Mouse (Mus musculus) CD4-positive, CD25-positive, alpha-beta regulatory T cell, adult 4 months (primary cell): Measurements from ENCODE around the gene 2010300C02Rik. TPM values are rescaled to one million over a fixed set of nuclear protein-coding genes. Genes with fewer than 3 reads are reported as not detected.

Experiments
- ATAC-seq: one replicate; pipeline ENCODE4 v1.8.0; 2017
- polyA plus RNA-seq, 2 experiments: library from polyadenylated mRNA; unstranded; fragments of 100-300 nt; shearing (Covaris generic); gene quantifications; one replicate each; pipeline ENCODE4 v1.2.1; 2017

Gene 2010300C02Rik
- polyA plus RNA-seq, 2 experiments from 2014 or later = 0.42 to 0.79 TPM

DNA sequence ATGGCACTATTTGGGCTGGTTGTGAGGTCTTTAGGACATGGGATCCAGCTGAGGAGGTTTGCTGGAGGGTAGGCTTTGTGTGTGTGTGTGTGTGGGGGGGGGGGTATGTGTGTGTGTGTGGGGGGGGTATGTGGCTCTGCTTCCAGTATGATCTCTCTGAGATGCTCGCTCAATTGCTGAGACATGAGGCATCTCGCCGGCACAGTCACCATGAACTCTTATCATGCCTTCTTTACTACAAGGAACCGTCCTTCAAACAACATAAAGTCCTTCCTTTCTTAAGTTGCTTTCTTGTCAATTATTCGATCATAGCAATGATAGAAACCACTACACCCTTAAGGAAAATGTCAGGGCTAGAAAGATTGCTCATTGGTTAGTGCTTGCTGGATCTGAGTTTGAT, 8.8 kb downstream of the 2010300C02Rik start:
- ATAC-seq = no peak

DNA sequence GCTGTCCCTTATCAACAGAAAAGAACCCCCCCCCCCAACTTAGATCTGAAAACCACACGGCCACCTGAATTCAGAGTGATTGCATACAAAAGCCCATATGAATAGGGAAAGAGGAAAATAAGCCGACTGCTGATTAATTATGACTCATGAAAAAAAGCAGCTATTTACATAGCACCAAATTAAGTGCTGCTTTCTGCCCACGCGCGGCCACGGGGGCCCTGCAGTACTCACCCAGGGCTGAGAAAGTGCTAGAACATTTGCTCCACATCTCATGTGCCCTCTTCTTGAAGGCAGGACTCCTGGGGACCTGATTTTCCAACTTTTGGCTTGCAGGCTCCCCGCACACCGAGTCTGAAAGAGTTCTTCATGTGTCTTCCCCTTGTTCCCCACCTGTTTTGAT, 10.1 kb downstream of the 2010300C02Rik start:
- ATAC-seq = no peak

DNA sequence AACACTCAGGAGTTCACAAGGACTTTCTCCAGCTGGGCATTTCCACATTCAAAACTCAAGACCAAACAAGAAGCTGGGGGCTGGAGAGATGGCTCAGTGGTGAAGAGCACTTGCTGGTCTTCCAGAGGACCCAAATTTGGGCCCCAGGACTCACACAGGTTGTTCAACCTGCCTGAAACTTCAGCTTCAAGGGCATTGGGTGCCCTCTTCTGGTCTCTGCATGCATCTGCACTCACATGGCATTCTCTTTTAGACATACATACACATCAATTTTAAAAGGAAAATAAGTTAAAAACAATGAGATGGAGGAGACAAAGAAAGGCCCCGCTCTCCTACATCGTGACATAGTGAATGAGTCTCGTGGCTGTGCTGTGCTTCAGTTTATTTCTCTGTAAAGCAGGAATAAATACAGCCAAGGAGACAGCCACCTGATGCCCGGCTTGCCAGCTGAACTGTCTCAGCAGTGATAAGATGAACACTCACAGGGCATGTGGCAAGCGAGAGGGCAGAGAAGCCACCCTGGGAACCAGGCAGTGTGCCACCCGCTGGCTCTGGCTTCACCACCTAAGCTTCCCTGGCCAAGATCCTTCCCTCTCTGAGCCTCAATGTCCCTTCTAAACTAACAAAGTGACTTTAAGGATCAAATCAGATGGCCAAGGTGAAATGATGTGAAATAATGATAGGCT, 11.5 kb downstream of the 2010300C02Rik start:
- no peak for ATAC-seq

DNA sequence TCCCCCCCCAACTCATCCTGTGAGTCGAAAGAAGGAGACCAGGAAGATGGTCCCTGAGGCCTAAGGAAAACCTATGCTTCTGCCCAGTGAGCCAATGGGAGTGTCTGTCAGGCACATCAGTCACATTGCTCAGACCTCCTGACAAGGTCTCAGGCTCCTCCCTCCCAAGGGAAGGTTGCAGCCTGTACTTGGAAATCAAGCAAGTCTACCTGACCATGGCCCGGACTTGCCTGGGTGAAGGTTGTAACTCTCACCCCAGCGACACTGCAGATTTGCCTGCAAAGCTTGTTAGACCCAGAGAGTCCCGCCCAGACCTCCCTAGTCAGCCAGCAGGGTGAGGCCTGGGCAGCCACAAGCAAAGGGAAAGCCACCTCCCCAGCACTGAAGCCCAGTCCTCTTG, 17.6 kb downstream of the 2010300C02Rik start:
- ATAC-seq = no peak

DNA sequence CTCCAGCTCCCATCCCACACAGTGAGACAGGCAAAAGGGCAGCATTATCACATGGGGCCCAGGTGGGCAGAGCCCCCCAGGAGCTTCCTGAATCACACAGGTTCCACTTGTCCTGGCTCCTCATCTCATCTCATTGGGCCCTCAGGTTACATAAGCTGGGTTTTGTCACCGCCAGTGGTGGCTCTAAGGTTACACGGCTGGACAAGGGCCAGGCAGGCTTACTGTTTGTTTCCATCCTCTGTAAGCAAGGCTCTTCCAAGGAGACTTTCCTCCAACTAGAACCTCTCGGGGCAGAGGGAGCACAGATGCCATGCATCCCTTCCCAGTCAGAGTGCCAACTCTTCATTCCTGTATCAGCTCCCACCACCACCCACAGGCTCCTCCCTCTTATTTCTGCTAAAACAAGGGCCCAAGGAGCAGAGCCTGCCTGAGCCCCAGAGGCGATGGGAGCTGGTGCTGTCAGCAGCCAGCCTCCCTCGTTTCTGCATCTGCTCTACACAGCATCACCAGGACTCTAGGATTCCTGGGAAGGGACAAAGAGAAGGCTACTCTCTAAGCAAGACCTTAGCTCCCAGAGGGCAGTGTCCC, 20.9 kb downstream of the 2010300C02Rik start:
- ATAC-seq = no peak

DNA sequence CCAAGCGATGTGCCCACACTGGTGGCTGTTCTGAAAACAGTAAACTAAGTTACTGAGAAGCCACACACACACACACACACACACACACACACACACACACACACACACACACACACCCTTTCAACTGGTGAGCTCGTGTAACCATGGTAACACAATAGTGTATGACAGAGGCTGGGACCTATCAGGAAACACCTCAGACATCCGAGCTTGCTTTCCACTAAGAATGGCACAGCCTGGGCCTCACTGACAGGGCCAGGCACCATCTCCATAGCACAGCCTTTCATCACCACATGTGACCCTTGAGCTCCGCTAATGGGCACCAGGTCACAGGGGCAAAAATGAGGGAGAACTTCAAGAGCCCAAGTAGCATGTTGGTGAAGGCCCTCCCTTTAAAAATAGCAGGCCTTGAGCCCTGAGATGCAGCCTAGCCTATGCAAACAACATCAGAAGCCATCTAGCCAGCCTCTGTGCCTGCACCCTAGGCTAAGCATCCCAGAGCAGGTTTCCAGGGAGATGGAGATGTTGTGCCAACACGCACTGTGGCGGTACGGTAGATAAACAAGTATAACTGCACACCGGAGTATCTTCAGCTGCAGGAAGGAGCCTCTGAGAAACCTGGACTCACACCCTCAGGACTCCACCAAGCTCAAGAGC, 21.6 kb downstream of the 2010300C02Rik start:
- ATAC-seq = no peak

DNA sequence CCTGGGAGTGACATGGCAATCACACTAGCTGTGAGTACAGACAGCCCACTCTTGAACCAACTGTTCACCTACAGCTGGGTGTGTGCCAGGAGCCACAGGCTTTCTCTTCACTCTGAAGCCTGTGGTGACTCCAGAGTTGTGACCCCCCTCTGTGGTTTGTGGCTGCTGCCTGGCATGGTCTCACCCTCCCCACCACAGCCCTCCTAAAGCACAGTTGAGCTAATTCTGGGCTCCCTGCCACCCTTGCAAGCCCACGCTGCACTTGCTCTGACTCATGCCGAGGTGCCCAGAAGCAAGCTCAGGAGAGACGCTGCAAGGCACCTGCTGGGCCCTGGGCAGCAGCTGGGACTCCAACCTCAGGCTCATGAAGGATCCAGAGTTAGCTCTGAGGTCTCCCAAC, 23.0 kb downstream of the 2010300C02Rik start:
- ATAC-seq = no peak

DNA sequence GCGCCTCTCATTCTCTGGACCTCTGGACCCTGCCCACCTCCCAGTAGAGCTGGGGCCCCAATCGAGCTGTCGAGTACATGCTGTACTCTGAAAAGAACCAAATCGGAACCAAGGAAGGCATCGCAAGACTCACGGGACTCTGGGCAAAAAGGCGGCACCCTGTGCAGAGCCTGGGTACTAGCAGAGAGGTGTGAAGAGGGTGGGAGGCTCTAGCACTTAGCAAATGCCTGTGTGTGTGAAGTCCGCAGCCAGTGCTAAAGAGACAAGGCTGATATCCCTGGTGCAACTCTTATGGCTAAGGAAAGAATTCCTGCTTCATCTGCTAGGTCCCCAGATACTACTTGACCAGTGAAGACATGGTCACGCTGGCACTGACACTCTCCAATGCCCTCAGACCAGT, 24.2 kb downstream of the 2010300C02Rik start:
- no peak for ATAC-seq

DNA sequence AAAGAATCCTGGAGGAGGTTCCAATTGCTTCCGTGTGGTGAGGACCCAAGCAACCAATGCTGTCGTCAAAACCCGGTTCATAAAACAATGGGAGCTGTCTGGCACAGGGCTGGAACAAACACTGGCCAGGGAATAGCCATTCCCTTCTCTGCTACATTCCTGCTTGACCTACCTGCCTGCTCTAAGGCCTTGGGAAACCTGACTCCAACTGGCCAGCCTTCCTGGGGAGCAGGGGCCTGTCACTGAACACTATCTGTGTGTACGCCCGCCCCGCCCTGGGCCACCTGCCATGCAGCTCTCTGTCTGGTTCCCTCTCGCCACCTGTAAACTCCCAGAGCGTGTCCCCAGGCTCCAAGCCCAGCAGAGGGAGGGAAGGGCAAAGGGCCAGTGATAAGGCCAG, 25.5 kb downstream of the 2010300C02Rik start:
- no peak for ATAC-seq

DNA sequence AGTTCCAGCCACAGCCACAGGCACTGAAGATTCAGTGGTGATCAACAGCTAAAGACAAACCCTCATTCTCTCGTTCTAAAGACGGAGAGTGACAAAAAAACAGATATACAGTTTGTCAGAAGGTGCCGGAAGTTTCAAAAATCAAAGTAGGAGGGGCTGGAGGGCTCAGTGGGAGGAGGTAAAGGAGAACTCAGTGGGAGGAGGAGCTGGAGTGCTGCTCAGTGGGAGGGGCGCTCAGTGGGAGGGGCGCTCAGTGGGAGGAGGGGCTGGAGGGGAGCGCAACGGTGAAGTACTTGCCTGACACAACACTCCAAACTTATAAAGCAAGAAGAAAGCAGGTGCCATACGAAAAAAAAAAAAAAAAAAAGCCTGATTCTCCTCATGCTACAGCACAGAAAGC, 28.7 kb downstream of the 2010300C02Rik start:
- peak; percentile 73 for ATAC-seq

DNA sequence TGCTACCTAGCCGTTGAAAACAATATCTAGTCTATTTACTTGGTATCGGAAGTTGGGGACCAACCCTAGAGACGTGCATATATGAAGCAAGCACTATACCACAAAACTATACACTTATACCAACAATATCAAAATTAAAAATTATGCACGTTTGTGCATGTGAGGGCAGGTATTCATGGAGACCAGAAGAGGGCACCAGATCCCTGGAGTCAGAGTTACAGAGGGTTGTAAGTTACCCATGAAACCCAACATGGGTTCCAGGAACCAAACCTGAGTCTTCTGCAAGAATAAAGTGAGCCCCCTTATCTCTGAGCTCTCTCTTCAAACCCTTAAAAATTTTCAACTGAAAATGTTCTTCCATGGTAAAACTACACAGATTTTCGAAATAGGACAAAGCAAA, 29.2 kb downstream of the 2010300C02Rik start:
- no peak for ATAC-seq

DNA sequence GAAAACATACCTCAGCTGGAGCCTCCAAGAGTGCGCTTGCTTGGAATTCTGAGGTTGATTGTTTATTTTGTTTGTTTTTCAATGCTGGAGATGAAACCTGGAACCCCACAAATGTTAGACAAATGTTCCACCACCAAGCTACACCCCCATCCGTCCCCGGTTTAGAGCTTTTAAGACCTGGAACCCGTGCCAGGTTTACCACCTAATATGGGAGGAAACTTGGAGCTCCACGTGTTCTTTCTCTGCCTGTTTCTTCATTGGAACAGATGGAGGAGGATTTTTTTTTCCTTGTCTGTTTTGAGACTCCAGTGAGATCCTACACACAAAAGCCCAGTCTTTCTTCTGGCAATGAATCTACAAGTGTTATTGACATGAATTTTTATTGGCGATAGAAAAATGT, 30.2 kb downstream of the 2010300C02Rik start:
- no peak for ATAC-seq

DNA sequence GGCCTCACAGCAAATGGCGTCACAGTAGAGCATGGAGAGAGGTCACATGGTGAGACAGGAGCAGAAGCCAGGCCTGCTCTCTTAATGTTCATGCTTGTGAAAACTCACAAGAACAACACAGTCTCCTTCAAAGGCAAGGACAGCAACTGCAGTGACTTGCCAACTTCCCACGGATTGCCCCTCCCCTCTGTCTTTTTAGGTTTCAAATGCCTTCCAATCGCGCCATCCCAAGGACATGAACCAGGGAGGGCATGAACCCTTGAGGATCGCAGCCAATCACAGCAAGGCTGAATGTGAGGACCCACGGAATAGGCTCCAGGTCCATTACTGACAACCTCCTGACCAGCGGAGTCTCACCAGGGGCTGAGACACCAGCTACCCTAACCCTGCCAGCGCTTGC, 31.5 kb downstream of the 2010300C02Rik start:
- ATAC-seq = no peak

DNA sequence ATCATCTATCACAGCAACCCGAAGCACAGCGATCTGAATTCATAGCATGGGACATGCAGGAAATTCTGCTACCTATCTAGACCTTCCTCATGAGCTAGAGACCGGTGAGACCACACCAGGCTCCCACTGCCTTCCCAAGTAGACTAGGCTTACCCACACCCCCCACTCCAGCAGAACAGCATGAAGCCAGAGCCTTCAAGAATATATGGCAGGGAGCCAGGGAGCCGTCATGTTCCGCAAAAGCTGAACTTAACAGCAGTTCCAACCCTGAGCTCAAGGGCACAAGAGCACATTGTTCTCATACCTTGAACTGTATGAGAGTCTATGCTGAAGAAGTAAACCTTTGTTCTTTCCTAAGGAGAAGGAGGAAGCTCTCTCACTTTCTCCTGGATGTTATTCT, 32.4 kb downstream of the 2010300C02Rik start:
- no peak for ATAC-seq

DNA sequence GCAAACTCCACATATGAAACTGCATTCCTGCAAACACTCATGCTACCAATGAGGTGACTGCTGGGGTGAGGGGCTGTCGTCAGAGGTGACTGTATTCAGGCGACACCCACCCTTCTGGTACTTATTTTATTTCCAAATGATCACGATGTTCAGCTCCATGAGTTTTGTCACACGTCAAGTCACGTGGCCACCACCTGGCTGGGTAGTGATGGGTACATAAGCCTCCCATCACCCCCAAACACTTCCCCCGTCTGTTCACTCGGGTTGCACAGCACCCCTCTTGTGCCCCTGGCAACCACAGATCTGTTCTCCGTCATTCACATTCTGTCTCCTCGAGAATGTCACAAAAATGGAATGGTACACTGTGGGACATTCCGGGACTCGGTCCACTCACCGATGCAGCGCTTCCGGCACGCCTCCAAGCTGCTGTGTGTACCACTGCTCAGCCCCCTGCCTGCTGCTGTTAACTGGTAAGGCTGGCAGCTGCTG, 32.9 kb downstream of the 2010300C02Rik start:
- ATAC-seq = no peak

DNA sequence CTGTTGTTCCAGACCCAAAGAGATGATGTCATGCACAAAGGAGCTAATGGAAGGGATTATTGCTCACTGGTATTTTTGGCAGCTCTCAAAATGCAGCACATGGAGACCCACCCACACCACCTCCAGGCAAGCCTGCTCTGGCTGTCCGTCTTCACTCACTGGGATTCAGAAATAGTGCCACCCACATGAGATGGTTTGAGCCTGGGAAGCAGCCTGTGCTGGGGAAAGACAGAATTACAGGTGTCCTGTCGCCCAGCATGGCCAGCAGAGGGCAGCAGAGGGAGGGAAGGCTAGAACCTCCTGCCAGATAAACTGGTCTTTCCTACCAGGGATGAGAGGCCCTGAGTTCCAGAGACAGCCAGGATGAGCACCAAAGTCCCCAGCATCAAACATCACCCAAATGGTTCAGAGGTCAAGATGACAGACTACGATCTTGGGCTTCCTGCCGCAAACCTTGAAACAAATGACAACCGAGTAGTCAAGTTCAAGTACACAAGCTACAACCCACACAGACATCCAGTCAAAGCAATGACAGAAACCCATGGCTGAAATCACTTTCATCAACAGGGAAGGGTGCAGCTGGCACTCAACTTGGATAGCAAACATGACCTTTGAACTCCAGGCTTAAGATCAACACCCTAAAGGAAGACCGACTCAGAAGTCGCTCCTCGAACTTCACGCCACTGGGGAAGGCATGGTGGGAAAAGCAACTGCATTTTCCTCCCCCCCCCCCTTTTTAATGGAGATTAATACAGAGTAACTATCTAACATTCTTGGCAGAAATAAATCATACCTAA, 41.4 kb downstream of the 2010300C02Rik start:
- no peak for ATAC-seq

DNA sequence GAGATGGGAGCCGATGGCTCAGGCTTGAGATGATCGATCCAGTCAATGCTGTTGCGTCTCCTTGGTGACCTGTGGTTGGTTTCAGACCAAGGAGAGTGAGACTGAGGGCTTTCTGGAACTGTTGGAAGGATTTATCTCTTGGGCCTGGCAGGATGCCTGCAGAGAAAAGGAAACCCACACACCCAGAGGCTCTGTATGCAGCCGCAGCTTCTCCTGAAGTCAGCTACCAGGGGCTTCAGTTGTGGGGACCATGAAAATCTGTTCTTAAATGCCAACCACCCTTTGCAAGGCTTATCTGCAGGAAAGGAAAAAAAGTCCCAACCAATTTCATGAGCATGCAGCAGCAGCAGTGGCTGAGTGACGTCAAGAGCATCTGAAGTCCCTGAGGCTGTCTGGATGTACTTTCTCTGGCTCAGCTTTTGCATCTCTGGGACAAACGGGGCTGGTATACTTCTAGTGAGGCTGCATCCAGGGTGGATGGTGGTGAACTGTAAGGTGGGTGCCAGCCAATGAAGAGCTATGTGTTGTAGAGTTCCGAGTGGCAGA, 42.8 kb downstream of the 2010300C02Rik start:
- no peak for ATAC-seq

DNA sequence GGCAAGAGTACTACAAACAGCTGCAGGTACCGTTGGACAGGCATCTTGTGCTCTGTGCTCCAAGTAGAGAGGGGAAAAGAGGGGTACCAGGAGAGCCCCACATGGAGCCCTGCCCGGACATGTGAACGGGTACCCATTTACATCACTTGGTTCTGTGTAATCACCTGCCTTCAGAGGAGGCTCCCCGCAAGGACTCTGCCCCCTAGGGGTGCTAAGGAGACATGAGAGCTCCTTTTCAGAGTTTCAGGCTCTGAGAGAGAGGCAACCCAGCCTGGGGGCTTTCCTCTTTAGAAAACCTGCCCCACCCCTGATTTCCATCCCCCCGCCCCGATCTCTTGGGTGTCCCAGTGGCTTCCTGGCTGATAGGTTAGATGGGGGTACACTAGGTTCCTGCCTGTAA, 44.4 kb downstream of the 2010300C02Rik start:
- no peak for ATAC-seq

DNA sequence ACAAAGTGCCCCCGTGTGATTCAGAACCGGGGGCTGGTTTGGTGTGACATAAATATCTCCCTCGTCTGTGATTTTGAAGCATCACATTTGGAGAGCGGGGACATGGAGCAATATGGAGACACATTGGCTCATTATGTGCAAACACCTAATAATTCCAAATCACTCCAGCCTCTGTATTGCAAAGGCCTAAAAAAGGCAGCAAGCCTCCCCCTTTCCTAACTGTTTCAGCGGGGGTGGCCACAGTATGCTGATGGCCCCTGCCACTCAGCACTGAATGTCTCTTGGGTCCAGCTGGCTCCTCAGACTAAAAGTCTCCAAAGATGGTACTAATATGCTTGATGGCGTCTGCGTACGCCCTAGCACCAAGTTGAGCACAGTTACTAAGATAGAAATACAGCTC, 45.6 kb downstream of the 2010300C02Rik start:
- ATAC-seq = no peak

DNA sequence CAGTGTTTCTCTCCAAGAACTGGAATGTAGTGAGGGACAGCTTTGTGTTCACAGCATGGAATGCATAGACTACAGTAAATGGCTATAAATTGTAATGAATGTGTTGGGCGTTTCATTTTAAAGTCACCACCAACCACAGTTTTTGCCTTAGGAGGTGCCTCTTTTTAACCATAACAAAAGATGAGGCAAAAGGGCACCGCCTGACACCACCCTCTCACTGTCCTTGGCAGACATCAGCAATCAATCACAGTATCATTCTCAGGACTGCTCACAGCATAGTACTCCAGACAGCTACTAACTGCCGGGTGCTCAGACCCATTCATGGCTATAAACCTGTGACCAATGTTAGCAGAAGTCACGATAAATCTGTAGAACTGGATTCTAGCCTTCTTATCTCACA, 48.6 kb downstream of the 2010300C02Rik start:
- no peak for ATAC-seq

DNA sequence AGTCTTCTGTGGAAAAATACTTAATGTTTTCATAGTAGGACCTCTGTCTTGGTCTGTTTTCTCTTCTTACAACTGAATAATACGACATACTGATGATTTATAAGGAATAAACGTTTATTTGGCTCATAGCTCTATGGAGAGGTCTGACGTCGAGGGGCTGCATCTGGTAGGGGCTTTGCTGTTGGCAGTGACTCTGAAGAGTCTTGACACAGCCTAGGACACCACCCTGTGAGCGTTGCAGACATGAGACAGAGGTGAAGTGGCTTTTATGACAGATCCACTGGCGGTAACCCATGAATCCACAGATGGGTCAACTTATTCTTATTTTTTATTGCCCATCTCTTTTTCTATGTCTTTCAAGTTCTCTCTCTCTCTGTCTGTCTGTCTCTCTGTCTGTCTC, 52.5 kb downstream of the 2010300C02Rik start:
- no peak for ATAC-seq

DNA sequence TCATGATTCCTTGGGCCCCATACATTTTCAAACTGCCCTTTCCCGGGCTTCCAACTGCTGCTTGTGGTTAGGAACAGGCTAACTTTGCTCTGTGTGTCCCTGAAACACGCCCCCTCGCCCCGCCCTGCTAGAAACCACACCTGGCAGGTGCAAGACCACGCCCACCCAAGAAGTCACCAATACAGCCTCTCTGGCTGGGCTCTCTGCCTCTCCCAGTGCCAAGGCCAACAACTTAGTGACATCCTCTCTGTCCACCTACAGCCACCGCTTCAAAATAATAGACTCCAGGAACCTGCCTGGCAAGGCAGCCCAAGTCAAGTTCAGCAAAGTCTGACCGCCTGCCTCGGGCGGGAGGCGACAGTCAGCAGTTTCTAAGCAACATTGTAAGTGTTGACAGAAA, 53.3 kb downstream of the 2010300C02Rik start:
- ATAC-seq = no peak
